Mouse (Mus musculus): ENCODE results near the gene Ccm2. TPM values are rescaled to one million over a fixed set of nuclear protein-coding genes. Genes with fewer than 3 reads are reported as not detected.
A peak's percentile ranks its signal among the peaks of the same experiment; 100 is the strongest.

Ccm2 gene
- polyA plus RNA-seq, 1 experiment from 2014 or later, result 33.9 TPM

DNA sequence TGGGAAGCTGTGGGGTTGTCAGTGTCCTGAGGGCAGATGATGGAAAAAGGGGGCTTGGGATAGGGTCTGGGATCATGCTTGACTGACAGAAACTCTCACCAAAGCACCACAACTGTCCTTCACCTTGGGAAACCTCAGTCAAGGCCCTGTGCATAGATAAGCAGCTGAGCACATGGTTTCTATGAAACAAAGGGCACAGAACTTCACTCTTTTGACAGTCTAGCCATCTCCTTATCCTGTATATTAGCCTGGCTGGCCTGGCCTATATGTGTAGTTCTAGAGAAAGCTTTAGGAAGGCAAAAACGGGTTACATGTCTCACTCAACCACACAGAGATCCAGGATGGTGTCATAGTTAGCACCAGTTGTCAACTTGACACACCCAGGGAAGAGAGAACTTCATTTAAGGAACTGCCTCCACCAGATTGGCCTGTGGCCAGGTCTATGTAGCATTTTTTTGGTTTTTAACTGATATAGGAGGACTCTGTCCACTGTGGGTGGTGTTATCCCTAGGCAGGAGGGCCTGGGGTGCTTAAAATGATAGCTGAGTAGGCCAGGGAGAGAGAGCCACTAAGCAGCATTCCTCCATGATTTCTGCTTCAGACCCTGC is 38.3 kb upstream of the Ccm2 start:
- H3K4me2 ChIP-seq (ENCODE audit: low read depth, low read length), result no peak overlapping the region
- H3K36me3 ChIP-seq (replicated peaks; ENCODE audit: insufficient read depth, low read length), result peaks cover 7% of the 10 kb centered on the region; the same call in 1 of the 2 replicates
- TF ChIP-seq EP300 (IDR thresholded peaks at IDR 0.05; ENCODE audit: low read depth) (no peak), CTCF (IDR thresholded peaks at IDR 0.05; ENCODE audit: low read depth) (no peak)
- no peaks in the 10 kb centered on the region; the same call in 1 of the 2 replicates for H3K4me1 ChIP-seq (ENCODE audit: insufficient read depth)
- no peak overlapping the region for H3K4me3 ChIP-seq (ENCODE audit: low read depth, low read length)
- 43% methylated on average over 1 of the region's 1 CpGs for WGBS (ENCODE audit: insufficient replicate concordance)
- peak; percentile 13 for DNase-seq
- ATAC-seq, result no peak
- no peaks in the 10 kb centered on the region for H3K9me3 ChIP-seq (ENCODE audit: low read length)
- no peak overlapping the region for H3K27ac ChIP-seq (ENCODE audit: low read depth)
- H3K9ac ChIP-seq (replicated peaks), result no peak overlapping the region
- H3K27me3 ChIP-seq (ENCODE audit: insufficient read depth, low read length), result no peaks in the 10 kb centered on the region

DNA sequence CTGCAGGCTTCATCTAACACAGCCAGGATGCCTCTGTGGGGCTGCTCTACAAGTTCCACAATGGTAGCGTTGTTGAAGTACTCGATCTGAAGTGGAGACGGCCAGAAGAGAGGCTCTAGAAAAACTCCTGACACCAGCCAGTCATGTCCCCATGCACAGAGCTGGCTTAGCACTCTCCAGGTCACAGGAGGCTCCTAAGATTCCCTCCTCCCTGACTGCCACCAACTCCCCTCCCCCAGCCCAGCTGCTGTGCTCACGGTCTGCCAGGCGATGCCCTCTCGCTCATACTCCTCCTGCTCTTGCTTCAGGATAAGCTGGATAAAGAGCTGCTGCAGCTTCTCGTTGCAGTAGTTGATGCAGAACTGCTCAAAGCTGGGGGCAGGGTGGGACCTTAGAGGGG is 31.9 kb upstream of the Ccm2 start:
- ATAC-seq (no peak), DNase-seq (no peak)
- peaks cover 18% of the 10 kb centered on the region for H3K36me3 ChIP-seq (replicated peaks; ENCODE audit: insufficient read depth, low read length)

GRCm38 (mm10) chr11:6519491-6520033 is 27.1 kb upstream of the Ccm2 start:
- ATAC-seq, result peak; percentile 59
- Histone ChIP-seq H3K9ac (replicated peaks) (peak overlapping the region; percentile 41), H3K4me1 (ENCODE audit: insufficient read depth) (no peaks in the 10 kb centered on the region; the same call in 1 of the 2 replicates), H3K4me2 (ENCODE audit: low read depth, low read length) (peak overlapping the region; percentile 71), H3K4me3 (ENCODE audit: low read depth, low read length) (peak overlapping the region; percentile 50), H3K27me3 (ENCODE audit: insufficient read depth, low read length) (no peaks in the 10 kb centered on the region), H3K9me3 (ENCODE audit: low read length) (no peaks in the 10 kb centered on the region), H3K27ac (ENCODE audit: low read depth) (peak overlapping the region; percentile 89), H3K36me3 (replicated peaks; ENCODE audit: insufficient read depth, low read length) (peaks cover 13% of the 10 kb centered on the region; the same call in 1 of the 2 replicates)
- DNase-seq, result peak; percentile 63
- WGBS (ENCODE audit: insufficient replicate concordance), result 24% methylated on average over 11 of the region's 11 CpGs
- TF ChIP-seq EP300 (IDR thresholded peaks at IDR 0.05; ENCODE audit: low read depth), result no peak
- TF ChIP-seq CTCF (IDR thresholded peaks at IDR 0.05; ENCODE audit: low read depth), result no peak

More for the DNA sequence above, 31.9 kb upstream of the Ccm2 start:
- TF ChIP-seq EP300 (IDR thresholded peaks at IDR 0.05; ENCODE audit: low read depth) (no peak), CTCF (IDR thresholded peaks at IDR 0.05; ENCODE audit: low read depth) (no peak)
- WGBS (ENCODE audit: insufficient replicate concordance), result 76% methylated on average over 7 of the region's 7 CpGs
- no peak overlapping the region for H3K27ac ChIP-seq (ENCODE audit: low read depth)
- no peak overlapping the region for H3K4me2 ChIP-seq (ENCODE audit: low read depth, low read length)
- H3K27me3 ChIP-seq (ENCODE audit: insufficient read depth, low read length), result no peaks in the 10 kb centered on the region
- H3K4me1 ChIP-seq (ENCODE audit: insufficient read depth), result no peaks in the 10 kb centered on the region; the same call in 1 of the 2 replicates
- no peaks in the 10 kb centered on the region for H3K9me3 ChIP-seq (ENCODE audit: low read length)
- H3K9ac ChIP-seq (replicated peaks), result no peak overlapping the region
- no peak overlapping the region for H3K4me3 ChIP-seq (ENCODE audit: low read depth, low read length)

GRCm38 (mm10) chr11:6520507-6521173 is 26.0 kb upstream of the Ccm2 start, which contains the start of gene Myo1g:
Myo1g (minus strand) TSS chr11:6520965.
- WGBS (ENCODE audit: insufficient replicate concordance), result 25% methylated on average over 7 of the region's 7 CpGs
- no peak for TF ChIP-seq CTCF (IDR thresholded peaks at IDR 0.05; ENCODE audit: low read depth)
- no peak for TF ChIP-seq EP300 (IDR thresholded peaks at IDR 0.05; ENCODE audit: low read depth)
- no peaks in the 10 kb centered on the region for H3K9me3 ChIP-seq (ENCODE audit: low read length)
- peak; percentile 48 for ATAC-seq
- no peaks in the 10 kb centered on the region for H3K27me3 ChIP-seq (ENCODE audit: insufficient read depth, low read length)
- H3K36me3 ChIP-seq (replicated peaks; ENCODE audit: insufficient read depth, low read length), result peaks cover 22% of the 10 kb centered on the region
- H3K27ac ChIP-seq (ENCODE audit: low read depth), result peak within 1 kb of the TSS; percentile 89
- no peaks in the 10 kb centered on the region; the same call in 1 of the 2 replicates for H3K4me1 ChIP-seq (ENCODE audit: insufficient read depth)
- peak within 1 kb of the TSS; percentile 41 for H3K9ac ChIP-seq (replicated peaks)
- DNase-seq, result peak; percentile 58
- H3K4me2 ChIP-seq (ENCODE audit: low read depth, low read length), result peak within 1 kb of the TSS; percentile 71
- peak within 1 kb of the TSS; percentile 50 for H3K4me3 ChIP-seq (ENCODE audit: low read depth, low read length)

- Histone ChIP-seq H3K9me3 (ENCODE audit: low read length) (no peaks in the 10 kb centered on the region), H3K4me3 (ENCODE audit: low read depth, low read length) (no peak overlapping the region), H3K4me2 (ENCODE audit: low read depth, low read length) (no peak overlapping the region), H3K27me3 (ENCODE audit: insufficient read depth, low read length) (no peaks in the 10 kb centered on the region), H3K36me3 (replicated peaks; ENCODE audit: insufficient read depth, low read length) (peaks cover 20% of the 10 kb centered on the region), H3K9ac (replicated peaks) (no peak overlapping the region), H3K27ac (ENCODE audit: low read depth) (no peak overlapping the region), H3K4me1 (ENCODE audit: insufficient read depth) (peaks cover 7% of the 10 kb centered on the region; the same call in 1 of the 2 replicates)
- 57% methylated on average over 9 of the region's 9 CpGs for WGBS (ENCODE audit: insufficient replicate concordance)
- TF ChIP-seq EP300 (IDR thresholded peaks at IDR 0.05; ENCODE audit: low read depth), result no peak
- no peak for TF ChIP-seq CTCF (IDR thresholded peaks at IDR 0.05; ENCODE audit: low read depth)
- no peak for ATAC-seq
- peak; percentile 21 for DNase-seq
Measured at GRCm38 (mm10) chr11:6522782-6523525, 23.7 kb upstream of the Ccm2 start.
